In genomic region chr14:118598757-118599156, GRCm38 (mm10) we compare ENCODE assay signal across 16 mouse cellular contexts.
"Had no signal": no experiment of that assay in that cellular context is flagged by ENCODE, and none has a peak within 500 bp of the region (broad histone marks: within the 10 kb centered on the region; RNA-seq: fewer than 3 reads in every experiment).

No protein-coding gene starts in this region.

- H3K4me3 ChIP-seq: neural tube, embryonic 13.5 days; neural tube, embryonic 15.5 days; stomach, embryonic 15.5 days had no signal

- H3K4me2 ChIP-seq: neural tube, embryonic 13.5 days; neural tube, embryonic 15.5 days; stomach, embryonic 15.5 days had no signal

- H3K27me3 ChIP-seq: neural tube, embryonic 13.5 days; neural tube, embryonic 15.5 days; stomach, embryonic 15.5 days had no signal

- H3K9ac ChIP-seq: neural tube, embryonic 13.5 days; neural tube, embryonic 15.5 days; stomach, embryonic 15.5 days had no signal

- H3K27ac ChIP-seq: neural tube, embryonic 13.5 days; neural tube, embryonic 15.5 days; stomach, embryonic 15.5 days; stomach, postnatal 0 days had no signal

- DNase-seq: retina, postnatal 1 day; right cerebral cortex, adult 18-20 months; right cerebral cortex, postnatal 14 days; right cerebral cortex, postnatal 25 days; right cerebral cortex, postnatal 4 days; spleen, adult 18-20 months; thymus, adult 18-20 months; thymus, adult 2 months; thymus, postnatal 14 days; thymus, postnatal 25 days; thymus, postnatal 36 days; thymus, postnatal 4 days had no signal

- H3K9me3 ChIP-seq: neural tube, embryonic 13.5 days; neural tube, embryonic 15.5 days; stomach, embryonic 15.5 days had no signal

- H3K36me3 ChIP-seq: neural tube, embryonic 13.5 days; neural tube, embryonic 15.5 days; stomach, embryonic 15.5 days had no signal

- H3K4me1 ChIP-seq: stomach, embryonic 15.5 days had no signal
